Mouse (Mus musculus) limb, embryonic 13.5 days (tissue): ENCODE data around the gene Gm3594. TPM values are rescaled to one million over a fixed set of nuclear protein-coding genes. Genes with fewer than 3 reads are reported as not detected.

Source experiments
- polyA plus RNA-seq: library from polyadenylated mRNA; unstranded; fragments of >200 nt; fragmentation: Nextera tagmentation; extraction: Ambion mirVana; gene quantifications from 2 replicates; pipeline ENCODE4 v1.2.1, GENCODE M21; 2015

Gm3594 gene
- polyA plus RNA-seq, 1 experiment from 2014 or later, result not detected

Other genes with a start within 250 kb of the Gm3594 start
- gene Gm21560, start 225.3 kb downstream of the Gm3594 start, polyA plus RNA-seq, result not detected in 2 replicates
- gene Gm3411, start 157.4 kb downstream of the Gm3594 start, polyA plus RNA-seq, result 1.4 and 1.7 TPM in 2 replicates
- gene Gm21103, start 139.8 kb downstream of the Gm3594 start, polyA plus RNA-seq, result not detected in 2 replicates
- gene Gm3618, start 100.9 kb downstream of the Gm3594 start, polyA plus RNA-seq, result not detected in 2 replicates
- not detected in 2 replicates for gene Gm16440, start 54.3 kb downstream of the Gm3594 start, polyA plus RNA-seq
- 0.60 and 0.95 TPM in 2 replicates for gene Gm3591, start 32.1 kb downstream of the Gm3594 start, polyA plus RNA-seq
- gene Gm8356, start 92.7 kb upstream of the Gm3594 start, polyA plus RNA-seq, result not detected in 2 replicates
- gene Gm3629, start 146.0 kb upstream of the Gm3594 start, polyA plus RNA-seq, result 0.22 TPM in 1 of 2 replicates, not detected in the other
- not detected in 2 replicates for gene Gm3460, start 177.8 kb upstream of the Gm3594 start, polyA plus RNA-seq
- not detected in 2 replicates for gene Gm10251, start 239.6 kb upstream of the Gm3594 start, polyA plus RNA-seq